8 mouse cellular contexts compared by ENCODE assay signal in genomic region chr9:58314682-58315360, GRCm38 (mm10). TPM values are rescaled to one million over a fixed set of nuclear protein-coding genes. Genes with fewer than 3 reads are reported as not detected.
DNase-seq lines count a peak whose midpoint lies in the region; ATAC-seq and TF ChIP-seq lines count a peak whose summit lies in the region.

No protein-coding gene starts in this region.

- TF ChIP-seq CTCF in thymus, adult 2 months (IDR thresholded peaks at IDR 0.05; ENCODE audit: borderline replicate concordance, control insufficient read depth, extremely low read depth, insufficient read depth, low read length, poor library complexity) = no peak

- H3K27me3 ChIP-seq in kidney, embryonic 14.5 days (ENCODE audit: control insufficient read depth, insufficient read depth, low read length) = peaks cover 12% of the 10 kb centered on the region; the same call in 1 of the 2 replicates
- H3K27me3 ChIP-seq in embryonic facial prominence, embryonic 11.5 days (ENCODE audit: control insufficient read depth, insufficient read depth, low read length) = peaks cover 3% of the 10 kb centered on the region; the same call in 1 of the 2 replicates
- H3K27me3 ChIP-seq in heart, embryonic 14.5 days (ENCODE audit: control insufficient read depth, insufficient read depth, low read length) = 0 out of 2 replicates have a peak, but pooled peaks cover 4% of the 10 kb centered on the region
- H3K27me3 ChIP-seq in thymus, adult 2 months (ENCODE audit: control insufficient read depth, insufficient read depth, low read length) = peaks cover 2% of the 10 kb centered on the region; the same call in 1 of the 2 replicates

- no peak for TF ChIP-seq POLR2A in thymus, adult 2 months (IDR thresholded peaks at IDR 0.05; ENCODE audit: control insufficient read depth, extremely low read depth, insufficient read depth, low read length, poor library complexity)

- no peak for DNase-seq in kidney, adult 11 months
- peak; percentile 50 for DNase-seq in embryonic facial prominence, embryonic 11.5 days (ENCODE audit: low spot score)
- DNase-seq in lung, postnatal 4 days = peak; percentile 45 to 58
- no peak for DNase-seq in thymus, adult 2 months
- DNase-seq in layer of hippocampus, adult 9-11 months = no peak
- no peak for DNase-seq in kidney, postnatal 36 days

- peaks cover 30% of the 10 kb centered on the region for H3K4me1 ChIP-seq in kidney, embryonic 14.5 days (ENCODE audit: control insufficient read depth, insufficient read depth, low read length)
- peaks cover 10% of the 10 kb centered on the region for H3K4me1 ChIP-seq in embryonic facial prominence, embryonic 11.5 days (ENCODE audit: control insufficient read depth, insufficient read depth, low read length)
- H3K4me1 ChIP-seq in heart, embryonic 14.5 days (ENCODE audit: control insufficient read depth in 2 of 2, insufficient read depth in 2 of 2, low read length in 2 of 2) = peaks cover 28 to 54% of the 10 kb centered on the region in 2 experiments
- no peaks in the 10 kb centered on the region for H3K4me1 ChIP-seq in thymus, adult 2 months (replicated peaks; ENCODE audit: control insufficient read depth, insufficient read depth, low read length)

- peak overlapping the region; percentile 55; the same call in 1 of the 2 replicates for H3K27ac ChIP-seq in kidney, embryonic 14.5 days (ENCODE audit: low read depth, low read length)
- H3K27ac ChIP-seq in embryonic facial prominence, embryonic 11.5 days (replicated peaks; ENCODE audit: low read depth, low read length) = peak overlapping the region; percentile 72
- peak overlapping the region; percentile 74 to 80 for H3K27ac ChIP-seq in heart, embryonic 14.5 days (replicated peaks in 1 of 2; ENCODE audit: control insufficient read depth in 1 of 2, insufficient read depth in 1 of 2, low read depth in 2 of 2, low read length in 2 of 2)
- no peak overlapping the region for H3K27ac ChIP-seq in thymus, adult 2 months (ENCODE audit: control insufficient read depth, insufficient read depth, low read length)

- no peak overlapping the region for H3K9ac ChIP-seq in kidney, embryonic 14.5 days (ENCODE audit: low read depth, low read length)
- H3K9ac ChIP-seq in embryonic facial prominence, embryonic 11.5 days (replicated peaks; ENCODE audit: low read length) = no peak overlapping the region; the same call in 1 of the 2 replicates
- peak overlapping the region; percentile 49; the same call in 1 of the 2 replicates for H3K9ac ChIP-seq in heart, embryonic 14.5 days (ENCODE audit: low read length)

- H3K36me3 ChIP-seq in kidney, embryonic 14.5 days (ENCODE audit: control insufficient read depth, insufficient read depth, low read length) = no peaks in the 10 kb centered on the region
- H3K36me3 ChIP-seq in embryonic facial prominence, embryonic 11.5 days (replicated peaks; ENCODE audit: control insufficient read depth, insufficient read depth, low read depth, low read length) = no peaks in the 10 kb centered on the region
- H3K36me3 ChIP-seq in heart, embryonic 14.5 days (ENCODE audit: control insufficient read depth, insufficient read depth, low read length) = no peaks in the 10 kb centered on the region
- no peaks in the 10 kb centered on the region for H3K36me3 ChIP-seq in thymus, adult 2 months (ENCODE audit: control insufficient read depth, insufficient read depth, low read length)

- no peak overlapping the region for H3K4me2 ChIP-seq in kidney, embryonic 14.5 days (replicated peaks; ENCODE audit: low read depth, low read length)
- no peak overlapping the region for H3K4me2 ChIP-seq in embryonic facial prominence, embryonic 11.5 days (ENCODE audit: low read depth, low read length)
- no peak overlapping the region; the same call in 1 of the 2 replicates for H3K4me2 ChIP-seq in heart, embryonic 14.5 days (ENCODE audit: low read length)

- WGBS in kidney, embryonic 14.5 days = 38% methylated on average over 5 of the region's 5 CpGs
- WGBS in embryonic facial prominence, embryonic 11.5 days = 29% methylated on average over 5 of the region's 5 CpGs
- 53% methylated on average over 5 of the region's 5 CpGs for WGBS in heart, embryonic 14.5 days
- 67% methylated on average over 5 of the region's 5 CpGs for WGBS in thymus, adult 2 months

- no peaks in the 10 kb centered on the region for H3K9me3 ChIP-seq in kidney, embryonic 14.5 days (ENCODE audit: control insufficient read depth, low read length)
- no peaks in the 10 kb centered on the region for H3K9me3 ChIP-seq in embryonic facial prominence, embryonic 11.5 days (replicated peaks; ENCODE audit: control insufficient read depth, low read length)
- no peaks in the 10 kb centered on the region for H3K9me3 ChIP-seq in heart, embryonic 14.5 days (ENCODE audit: control insufficient read depth, low read length)

- H3K4me3 ChIP-seq in kidney, embryonic 14.5 days (ENCODE audit: low read length) = no peak overlapping the region
- H3K4me3 ChIP-seq in embryonic facial prominence, embryonic 11.5 days (ENCODE audit: low read depth, low read length) = no peak overlapping the region
- no peak overlapping the region for H3K4me3 ChIP-seq in heart, embryonic 14.5 days (ENCODE audit: control insufficient read depth in 1 of 2, insufficient read depth in 1 of 2, low read depth in 1 of 2, low read length in 2 of 2)
- H3K4me3 ChIP-seq in thymus, adult 2 months (ENCODE audit: control insufficient read depth, insufficient read depth, low read length) = no peak overlapping the region

- no peak for ATAC-seq in kidney, embryonic 14.5 days (ENCODE audit: low FRiP score, low TSS enrichment)
- ATAC-seq in embryonic facial prominence, embryonic 11.5 days (replicated peaks; ENCODE audit: insufficient number of reproducible peaks, low FRiP score, low TSS enrichment, low read depth) = no peak
- ATAC-seq in heart, embryonic 14.5 days (ENCODE audit: insufficient number of reproducible peaks, insufficient read depth, low FRiP score, low read depth) = no peak

RNA-seq across cellular contexts. Expression of gene Loxl1, which starts 1.8 kb away (rescaled TPM):
- polyA plus RNA-seq in kidney, embryonic 14.5 days (2014; fragmentation: Nextera tagmentation; extraction: Ambion mirVana) = 26.0 and 27.0 TPM in 2 replicates
- polyA plus RNA-seq in embryonic facial prominence, embryonic 11.5 days (2014; fragmentation: Nextera tagmentation; extraction: Ambion mirVana) = 11.0 and 13.6 TPM in 2 replicates
- 46.8 and 53.6 TPM in 2 replicates for polyA plus RNA-seq in heart, embryonic 14.5 days (2014; fragmentation: Nextera tagmentation; extraction: Ambion mirVana)
- 12.5 and 19.0 TPM in 2 replicates for polyA plus RNA-seq in thymus, adult 2 months (2012; rRNA removed)

RNA-seq across cellular contexts. Expression of gene Tbc1d21, which starts 55.4 kb away (rescaled TPM):
- polyA plus RNA-seq in kidney, embryonic 14.5 days (2014; fragmentation: Nextera tagmentation; extraction: Ambion mirVana) = not detected in 2 replicates
- polyA plus RNA-seq in embryonic facial prominence, embryonic 11.5 days (2014; fragmentation: Nextera tagmentation; extraction: Ambion mirVana) = not detected in 2 replicates
- polyA plus RNA-seq in heart, embryonic 14.5 days (2014; fragmentation: Nextera tagmentation; extraction: Ambion mirVana) = not detected in 2 replicates
- polyA plus RNA-seq in thymus, adult 2 months (2012; rRNA removed) = not detected in 2 replicates

Comparison
In these comparisons a context has a peak if more than half of its experiments do, and no peak if none do; other contexts are left out.
1. DNase-seq: peak in embryonic facial prominence, embryonic 11.5 days (single experiment) and lung, postnatal 4 days (2 of 2); none in kidney, adult 11 months (single experiment), thymus, adult 2 months (single experiment), layer of hippocampus, adult 9-11 months (single experiment) and kidney, postnatal 36 days (0 of 2).